Mouse (Mus musculus) olfactory bulb, adult 2 months (tissue): ENCODE measurements at regions not wholly inside any gene's neighbourhood (a gene's known extent, or its start where the extent isn't known, plus 50 kb on each side); places are given as distances from the start of the nearest gene placed in this dataset.

Experiments used
- CTCF ChIP-seq: fragments of 200-500 bp; IDR thresholded peaks from 2 replicates; pipeline ENCODE4 v1.5.1; 2012; ENCODE audit warnings: low read depth, mild to moderate bottlenecking, low read length, moderate library complexity; ENCODE audit not compliant: insufficient read depth
- POLR2A ChIP-seq: fragments of 200-500 bp; IDR thresholded peaks from 2 replicates; pipeline ENCODE4 v1.6.1; 2012; ENCODE audit warnings: mild to moderate bottlenecking, low read depth, low read length, moderate library complexity; ENCODE audit not compliant: insufficient read depth

GRCm38 (mm10) chr2:75265218-75265617 lies 393.8 kb upstream of the Hnrnpa3 start:
- TF ChIP-seq CTCF (no peak), POLR2A (no peak)
